Comparison of ENCODE assay signal across 10 mouse cellular contexts in genomic region chr4:44910065-44910464, GRCm38 (mm10).
A peak's percentile ranks its signal among the peaks of the same experiment; 100 is the strongest.
DNase-seq lines count a peak whose midpoint lies in the region; ATAC-seq lines count a peak whose summit lies in the region.
"Had no signal": no experiment of that assay in that cellular context is flagged by ENCODE, and none has a peak within 500 bp of the region (broad histone marks: within the 10 kb centered on the region; RNA-seq: fewer than 3 reads in every experiment).

No protein-coding gene starts in this region.

- peaks cover 8% of the 10 kb centered on the region for H3K4me1 ChIP-seq in forebrain, embryonic 14.5 days (ENCODE audit: control insufficient read depth, insufficient read depth, low read length)
- peaks cover 14% of the 10 kb centered on the region for H3K4me1 ChIP-seq in forebrain, embryonic 13.5 days
- peaks cover 12% of the 10 kb centered on the region for H3K4me1 ChIP-seq in midbrain, embryonic 16.5 days (ENCODE audit: control insufficient read depth, insufficient read depth, low read length)
- H3K4me1 ChIP-seq: liver, embryonic 13.5 days had no signal

- no peak overlapping the region for H3K4me3 ChIP-seq in forebrain, embryonic 14.5 days (ENCODE audit: low read depth, low read length)
- no peak overlapping the region for H3K4me3 ChIP-seq in forebrain, embryonic 13.5 days
- H3K4me3 ChIP-seq in midbrain, embryonic 16.5 days (ENCODE audit: low read depth, low read length): no peak overlapping the region
- H3K4me3 ChIP-seq: liver, embryonic 13.5 days had no signal

- WGBS in forebrain, embryonic 14.5 days: 39% methylated on average over 2 of the region's 2 CpGs
- 44% methylated on average over 2 of the region's 2 CpGs for WGBS in forebrain, embryonic 13.5 days
- WGBS in midbrain, embryonic 16.5 days: 25% methylated on average over 2 of the region's 2 CpGs

- H3K27ac ChIP-seq in forebrain, embryonic 14.5 days (ENCODE audit: low read depth, low read length): no peak overlapping the region
- no peak overlapping the region for H3K27ac ChIP-seq in forebrain, embryonic 13.5 days
- no peak overlapping the region for H3K27ac ChIP-seq in midbrain, embryonic 16.5 days (ENCODE audit: low read length)
- H3K27ac ChIP-seq: liver, embryonic 13.5 days had no signal

- H3K9me3 ChIP-seq in forebrain, embryonic 14.5 days (replicated peaks; ENCODE audit: control insufficient read depth, low read length): no peaks in the 10 kb centered on the region
- H3K9me3 ChIP-seq in forebrain, embryonic 13.5 days (replicated peaks): no peaks in the 10 kb centered on the region
- H3K9me3 ChIP-seq in midbrain, embryonic 16.5 days (replicated peaks; ENCODE audit: control insufficient read depth, low read length, poor library complexity, severe bottlenecking): no peaks in the 10 kb centered on the region
- H3K9me3 ChIP-seq: G1E; liver, embryonic 13.5 days had no signal

- ATAC-seq in forebrain, embryonic 14.5 days: no peak
- ATAC-seq in forebrain, embryonic 13.5 days: no peak
- peak; percentile 85 for ATAC-seq in monocyte, adult 5-6 weeks (replicated peaks; ENCODE audit: insufficient number of reproducible peaks, low FRiP score, low TSS enrichment, poor library complexity, severe bottlenecking)
- no peak for ATAC-seq in midbrain, embryonic 16.5 days

- no peaks in the 10 kb centered on the region for H3K27me3 ChIP-seq in forebrain, embryonic 14.5 days (replicated peaks; ENCODE audit: control insufficient read depth, insufficient read depth, low read length)
- no peaks in the 10 kb centered on the region for H3K27me3 ChIP-seq in forebrain, embryonic 13.5 days
- H3K27me3 ChIP-seq in midbrain, embryonic 16.5 days (ENCODE audit: control insufficient read depth, insufficient read depth, low read depth, low read length): no peaks in the 10 kb centered on the region
- H3K27me3 ChIP-seq: liver, embryonic 13.5 days had no signal

- no peaks in the 10 kb centered on the region for H3K36me3 ChIP-seq in forebrain, embryonic 14.5 days (ENCODE audit: control insufficient read depth, insufficient read depth, low read length)
- no peaks in the 10 kb centered on the region for H3K36me3 ChIP-seq in forebrain, embryonic 13.5 days (ENCODE audit: poor library complexity, severe bottlenecking)
- no peaks in the 10 kb centered on the region for H3K36me3 ChIP-seq in midbrain, embryonic 16.5 days (ENCODE audit: control insufficient read depth, insufficient read depth, low read length)
- H3K36me3 ChIP-seq: liver, embryonic 13.5 days had no signal

- H3K9ac ChIP-seq in forebrain, embryonic 14.5 days (ENCODE audit: low read length): no peak overlapping the region
- H3K9ac ChIP-seq in forebrain, embryonic 13.5 days: no peak overlapping the region
- H3K9ac ChIP-seq in midbrain, embryonic 16.5 days (ENCODE audit: low read depth, low read length): no peak overlapping the region
- H3K9ac ChIP-seq: liver, embryonic 13.5 days had no signal

- intact Hi-C loops in left cerebral cortex, postnatal 4 days (cut with DNase I): no loop called here
- intact Hi-C loops in gastrocnemius, postnatal 14 days (cut with DNase I; ENCODE audit: low total_unique reads): no loop called here

- peak; percentile 35 for DNase-seq in forebrain, embryonic 14.5 days (ENCODE audit: low spot score)
- DNase-seq in left cerebral cortex, postnatal 4 days: peak; percentile 3
- DNase-seq in left cerebral cortex, adult 8-10 months (ENCODE audit: low spot score in 2 of 2): no peak
- DNase-seq in adipocyte (ENCODE audit: low spot score): peak; percentile 50
- no peak for DNase-seq in gastrocnemius, postnatal 14 days
- DNase-seq: liver, embryonic 13.5 days had no signal

- H3K4me2 ChIP-seq in forebrain, embryonic 14.5 days (ENCODE audit: low read length): no peak overlapping the region
- H3K4me2 ChIP-seq in forebrain, embryonic 13.5 days: no peak overlapping the region
- no peak overlapping the region for H3K4me2 ChIP-seq in midbrain, embryonic 16.5 days (ENCODE audit: low read length)
- H3K4me2 ChIP-seq: liver, embryonic 13.5 days had no signal

Comparison
In these comparisons a context has a peak if more than half of its experiments do, and no peak if none do; other contexts are left out.
1. DNase-seq: peak in forebrain, embryonic 14.5 days (single experiment), left cerebral cortex, postnatal 4 days (single experiment) and adipocyte (single experiment); none in left cerebral cortex, adult 8-10 months (0 of 2) and gastrocnemius, postnatal 14 days (single experiment).